Mouse (Mus musculus) gastrocnemius, postnatal 10 days (tissue): ENCODE data around the gene Ppp1r9b. TPM values are rescaled to one million over a fixed set of nuclear protein-coding genes. Genes with fewer than 3 reads are reported as not detected.
A peak's percentile ranks its signal among the peaks of the same experiment; 100 is the strongest.
"Not testable (repeated sequence)": the region's sequence is repeated elsewhere in the genome, so short reads cannot be mapped to it uniquely, and the experiment has no call there.

Experiments used
- DNase-seq: peaks from one replicate; pipeline ENCODE4 v3.0.0; 2021; ENCODE audit warnings: mixed read lengths
- total RNA-seq, 2 experiments: library from RNA; stranded (reverse); gene quantifications; 2 replicates each; pipeline ENCODE4 v1.2.3; 2021

Gene Ppp1r9b
- total RNA-seq, 2 experiments from 2014 or later, result 46.8 to 54.9 TPM

- DNase-seq, result no peak
Measured at GRCm38 (mm10) chr11:94997596-94997995, 6.8 kb downstream of the Ppp1r9b start.

- no peak for DNase-seq
Measured at GRCm38 (mm10) chr11:94998041-94998531, 7.3 kb downstream of the Ppp1r9b start.

GRCm38 (mm10) chr11:95000128-95000527, 9.3 kb downstream of the Ppp1r9b start:
- no peak for DNase-seq

GRCm38 (mm10) chr11:95000548-95000947, 9.7 kb downstream of the Ppp1r9b start:
- DNase-seq, result no peak

- peak; percentile 62 for DNase-seq
Measured at GRCm38 (mm10) chr11:95001058-95001457, 10.2 kb downstream of the Ppp1r9b start.

GRCm38 (mm10) chr11:95001584-95002347, 10.9 kb downstream of the Ppp1r9b start:
- DNase-seq, result no peak

- DNase-seq, result no peak
Measured at GRCm38 (mm10) chr11:95002705-95003104, 11.9 kb downstream of the Ppp1r9b start.

GRCm38 (mm10) chr11:95004136-95004936, 13.5 kb downstream of the Ppp1r9b start:
- DNase-seq, result no peak

GRCm38 (mm10) chr11:95004937-95005198, 14.0 kb downstream of the Ppp1r9b start:
- no peak for DNase-seq

- DNase-seq, result no peak
Measured at GRCm38 (mm10) chr11:95006038-95006437, 15.2 kb downstream of the Ppp1r9b start.

- DNase-seq, result peak; percentile 83
Measured at GRCm38 (mm10) chr11:95006525-95007219, 15.8 kb downstream of the Ppp1r9b start.

- DNase-seq, result no peak
Measured at GRCm38 (mm10) chr11:95007418-95007817, 16.6 kb downstream of the Ppp1r9b start.

- DNase-seq, result no peak
Measured at GRCm38 (mm10) chr11:95008661-95009628, 18.1 kb downstream of the Ppp1r9b start.

GRCm38 (mm10) chr11:95009629-95010014, 18.8 kb downstream of the Ppp1r9b start, which contains the start of gene Samd14:
TSS of gene Samd14 (plus strand) at chr11:95009879.
- peak; percentile 66 for DNase-seq

GRCm38 (mm10) chr11:95010141-95010739, 19.4 kb downstream of the Ppp1r9b start:
- peak; percentile 44 for DNase-seq

- not testable (repeated sequence) for DNase-seq
Measured at GRCm38 (mm10) chr11:95010841-95011403, 20.1 kb downstream of the Ppp1r9b start.

GRCm38 (mm10) chr11:95011416-95011815, 20.6 kb downstream of the Ppp1r9b start:
- no peak for DNase-seq

- DNase-seq, result no peak
Measured at GRCm38 (mm10) chr11:95012075-95012474, 21.2 kb downstream of the Ppp1r9b start.

GRCm38 (mm10) chr11:95012487-95012886, 21.7 kb downstream of the Ppp1r9b start:
- no peak for DNase-seq

- DNase-seq, result no peak
Measured at GRCm38 (mm10) chr11:95015484-95015883, 24.6 kb downstream of the Ppp1r9b start.
